Mouse (Mus musculus) fibroblast of lung, adult 2 months (primary cell): Measurements from ENCODE around the gene Cfap54.

Experiments
- DNase-seq: peaks from one replicate; pipeline ENCODE4 v3.0.0-alpha.2; 2011; ENCODE audit warnings: low read depth

The Cfap54 gene

GRCm38 (mm10) chr10:92754359-92754758 lies 327.1 kb downstream of the Cfap54 start:
- DNase-seq: no peak

- DNase-seq: no peak
These were observed 351.1 kb downstream of the Cfap54 start for GRCm38 (mm10) chr10:92730339-92730738.

- no peak for DNase-seq
These were observed 352.7 kb downstream of the Cfap54 start for GRCm38 (mm10) chr10:92728723-92729122.
